Mouse (Mus musculus) A20 (cell line): ENCODE data around the gene Olfr1150-ps1.

ENCODE experiments used
- DNase-seq: peaks from one replicate; pipeline ENCODE4 v3.0.0-alpha.2; 2011; ENCODE audit warnings: low read depth, low spot score

Gene Olfr1150-ps1

DNA sequence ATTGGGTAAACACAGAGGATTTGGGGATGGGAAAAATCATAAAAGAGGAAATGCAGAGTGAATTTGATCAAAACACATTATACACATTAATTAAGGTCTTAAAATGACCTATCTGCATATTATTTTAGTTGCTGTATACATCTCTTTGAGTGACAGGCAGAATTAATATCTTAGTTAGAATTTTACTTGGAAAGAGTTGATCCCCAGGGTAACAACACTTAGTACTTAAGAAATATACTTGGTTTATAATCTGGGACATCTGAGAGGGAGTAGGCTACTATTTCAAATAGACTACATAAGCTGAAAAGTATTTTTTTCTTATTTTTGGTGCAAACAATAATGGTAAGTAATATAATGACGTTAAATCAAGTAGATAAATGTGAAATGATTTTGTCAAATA lies at the start of gene Olfr1150-ps1:
Gene Olfr1150-ps1, plus strand, starts transcription at position 301 of the 400 bp plus-strand sequence.
- no peak for DNase-seq

DNA sequence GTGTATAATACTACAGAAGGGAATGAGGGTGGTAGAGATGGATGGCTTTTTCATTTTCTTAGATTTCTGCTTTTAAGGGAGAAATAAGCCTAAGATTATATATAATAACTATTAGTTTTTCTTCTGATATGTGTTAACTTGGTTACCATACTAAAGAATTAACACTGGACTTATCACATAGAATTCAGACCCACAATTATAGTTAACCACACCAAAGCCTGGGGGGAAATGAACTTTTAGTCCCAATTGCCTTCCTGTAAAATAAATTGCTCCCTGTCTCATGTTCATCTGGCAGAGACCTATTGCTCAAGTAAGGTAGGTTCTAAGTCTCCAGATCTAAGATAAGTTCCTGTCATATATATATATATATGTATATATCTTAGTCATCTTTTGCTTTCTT lies 43.5 kb upstream of the Olfr1150-ps1 start, which contains the start of gene Olfr1143:
Gene Olfr1143, plus strand, starts transcription at position 301 of the 400 bp plus-strand sequence.
- DNase-seq: no peak

DNA sequence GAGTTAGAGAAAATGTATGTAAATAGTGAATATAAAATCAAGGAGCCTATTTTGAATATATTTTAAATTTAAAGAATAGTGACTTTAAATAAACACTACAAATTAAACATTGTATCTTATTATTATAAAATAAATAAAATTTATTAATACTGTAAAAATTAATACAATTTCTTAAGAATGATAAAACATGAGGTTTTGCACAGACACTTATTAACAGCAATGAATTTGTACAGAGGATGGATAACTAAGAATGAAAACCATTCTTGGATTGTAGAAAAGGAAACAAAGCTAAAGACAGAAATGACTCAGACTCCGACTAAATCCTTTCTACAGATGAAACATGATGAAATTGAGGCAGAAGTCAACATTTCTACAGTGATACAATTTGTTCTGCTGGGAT lies 34.3 kb upstream of the Olfr1150-ps1 start, which contains the start of gene Olfr1145:
Gene Olfr1145, plus strand, starts transcription at position 301 of the 400 bp plus-strand sequence.
- DNase-seq: no peak

DNA sequence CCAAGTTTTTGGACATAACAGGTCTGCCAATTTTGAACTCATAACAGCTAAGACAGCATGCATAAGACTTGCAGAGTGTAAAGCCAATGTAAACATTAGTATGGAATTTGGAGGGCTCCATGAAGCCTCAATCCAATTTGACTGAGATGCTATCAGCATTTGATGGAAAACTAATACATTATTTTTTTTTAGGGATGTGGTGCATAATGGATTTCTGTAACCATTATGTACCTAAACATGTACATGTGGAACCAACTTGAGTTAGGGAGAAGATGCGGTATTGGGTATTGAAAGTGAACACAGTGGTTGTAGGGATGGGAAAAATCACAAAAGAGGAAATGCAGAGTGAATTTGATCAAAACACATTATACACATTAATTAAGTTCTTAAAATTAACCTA lies 13.6 kb upstream of the Olfr1150-ps1 start, which contains the start of gene Olfr1148:
Gene Olfr1148, plus strand, starts transcription at position 301 of the 400 bp plus-strand sequence.
- DNase-seq: no peak

DNA sequence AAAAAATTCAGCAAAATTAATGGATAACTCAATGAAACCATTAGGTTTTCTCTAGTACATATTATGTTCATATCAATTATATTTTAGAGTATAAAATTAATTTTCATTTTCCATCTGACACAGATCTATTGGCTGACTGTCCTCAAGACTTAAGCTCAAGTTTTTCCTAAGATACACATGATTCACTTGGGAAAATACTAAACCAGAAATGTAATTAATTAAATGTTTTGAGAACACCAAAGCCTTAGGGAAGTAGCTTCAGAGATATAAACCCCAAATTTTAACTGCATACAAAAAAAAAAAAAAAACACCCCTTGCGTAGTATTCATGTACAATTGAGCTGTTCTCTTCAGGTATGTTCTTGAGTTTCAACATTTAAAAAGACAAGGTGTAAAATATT lies 11.8 kb downstream of the Olfr1150-ps1 start, which contains the start of gene Olfr1151:
Gene Olfr1151, plus strand, starts transcription at position 301 of the 400 bp plus-strand sequence.
- no peak for DNase-seq

DNA sequence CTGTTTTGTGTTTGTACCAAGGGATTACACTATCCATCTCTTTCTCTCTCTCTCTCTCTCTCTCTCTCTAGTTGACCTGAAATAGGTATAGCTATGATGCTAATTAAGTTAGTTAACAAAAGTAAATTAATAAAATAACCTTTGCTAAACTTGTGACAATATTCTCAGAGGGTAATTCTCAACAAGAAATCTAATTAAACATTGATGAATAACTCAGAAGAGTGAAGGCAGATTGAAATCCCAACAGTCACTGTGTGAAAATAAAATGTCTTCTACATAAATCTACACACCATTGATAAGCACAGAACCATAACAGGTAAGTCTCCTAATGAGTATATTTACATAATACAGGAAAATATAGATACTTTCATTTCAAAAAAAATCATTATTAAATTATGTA lies 22.4 kb downstream of the Olfr1150-ps1 start, which contains the start of gene Olfr1152:
Gene Olfr1152, plus strand, starts transcription at position 301 of the 400 bp plus-strand sequence.
- DNase-seq: no peak

DNA sequence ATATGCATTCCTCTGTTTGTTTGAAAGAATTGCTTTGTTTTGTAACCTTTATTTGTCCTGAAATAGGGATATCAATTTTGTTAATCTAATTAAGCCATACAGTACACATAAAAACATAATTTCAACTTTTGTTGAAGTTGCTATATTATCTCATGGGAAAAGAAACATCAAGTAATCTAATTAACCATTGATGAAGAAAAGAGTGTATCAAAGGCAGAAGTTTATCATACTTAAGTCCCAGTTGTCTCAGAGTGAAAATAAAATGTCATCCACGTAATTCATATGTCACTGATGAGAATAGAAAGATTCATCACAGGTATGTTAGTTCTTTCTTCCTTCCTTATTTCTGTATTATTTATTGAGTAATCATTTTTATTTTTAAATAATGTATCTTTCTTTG lies 50.9 kb downstream of the Olfr1150-ps1 start, which contains the start of gene Olfr1153:
Gene Olfr1153, plus strand, starts transcription at position 301 of the 400 bp plus-strand sequence.
- no peak for DNase-seq
